Mouse (Mus musculus): ENCODE measurements around the gene Bcl2l1. TPM values are rescaled to one million over a fixed set of nuclear protein-coding genes. Genes with fewer than 3 reads are reported as not detected.

Bcl2l1 gene
- total RNA-seq (2014; rRNA removed) (14.9 and 16.1 TPM in 2 replicates), polyA plus RNA-seq (2012; rRNA removed) (30.4 and 33.8 TPM in 2 replicates)

- Histone ChIP-seq H3K4me1 (ENCODE audit: control insufficient read depth, insufficient read depth, low read length) (peaks cover 19% of the 10 kb centered on the region), H3K4me3 (ENCODE audit: insufficient read depth, low read depth, low read length) (peak within 1 kb of the TSS; percentile 84), H3K9ac (ENCODE audit: low read depth, low read length) (peak within 1 kb of the TSS; percentile 85), H3K79me2 (ENCODE audit: control insufficient read depth, insufficient read depth, low read length) (peaks cover 9% of the 10 kb centered on the region; the same call in 1 of the 2 replicates), H3K27me3 (ENCODE audit: control insufficient read depth, insufficient read depth, low read length) (no peaks in the 10 kb centered on the region), H3K27ac (replicated peaks; ENCODE audit: insufficient read depth, low read depth, low read length) (peak within 1 kb of the TSS; percentile 95), H3K36me3 (ENCODE audit: control insufficient read depth, insufficient read depth, low read length) (no peaks in the 10 kb centered on the region)
- 2% methylated on average over 74 of the region's 74 CpGs for WGBS
- peak; percentile 84 for DNase-seq (ENCODE audit: extremely low read depth, low read depth, low spot score)
- TF ChIP-seq CTCF (IDR thresholded peaks at IDR 0.05; ENCODE audit: low read depth, low read length) (peak; percentile 98), POLR2A (IDR thresholded peaks at IDR 0.05; ENCODE audit: extremely low read depth, insufficient read depth, low read length) (no peak)
These were observed at the start of gene Bcl2l1 for GRCm38 (mm10) chr2:152831019-152831878. Gene Bcl2l1 (minus strand): TSS chr2:152831728.

- no peaks in the 10 kb centered on the region for H3K36me3 ChIP-seq (ENCODE audit: control insufficient read depth, insufficient read depth, low read length)
These were observed 49.4 kb upstream of the Bcl2l1 start for GRCm38 (mm10) chr2:152880898-152881297.

GRCm38 (mm10) chr2:152878239-152878638, 46.7 kb upstream of the Bcl2l1 start:
- no peaks in the 10 kb centered on the region for H3K79me2 ChIP-seq (ENCODE audit: control insufficient read depth, insufficient read depth, low read length)
- no peak for TF ChIP-seq CTCF (IDR thresholded peaks at IDR 0.05; ENCODE audit: low read depth, low read length)
- TF ChIP-seq POLR2A (IDR thresholded peaks at IDR 0.05; ENCODE audit: extremely low read depth, insufficient read depth, low read length), result no peak
- H3K4me3 ChIP-seq (ENCODE audit: insufficient read depth, low read depth, low read length), result no peak overlapping the region
- 96% methylated on average over 3 of the region's 3 CpGs for WGBS
- no peak for DNase-seq (ENCODE audit: extremely low read depth, low read depth, low spot score)
- H3K27me3 ChIP-seq (ENCODE audit: control insufficient read depth, insufficient read depth, low read length), result no peaks in the 10 kb centered on the region
- no peaks in the 10 kb centered on the region for H3K36me3 ChIP-seq (ENCODE audit: control insufficient read depth, insufficient read depth, low read length)
- H3K27ac ChIP-seq (replicated peaks; ENCODE audit: insufficient read depth, low read depth, low read length), result no peak overlapping the region
- no peaks in the 10 kb centered on the region for H3K4me1 ChIP-seq (ENCODE audit: control insufficient read depth, insufficient read depth, low read length)
- H3K9ac ChIP-seq (ENCODE audit: low read depth, low read length), result no peak overlapping the region

More at GRCm38 (mm10) chr2:152880898-152881297, 49.4 kb upstream of the Bcl2l1 start:
- Histone ChIP-seq H3K4me3 (ENCODE audit: insufficient read depth, low read depth, low read length) (no peak overlapping the region), H3K79me2 (ENCODE audit: control insufficient read depth, insufficient read depth, low read length) (no peaks in the 10 kb centered on the region), H3K27ac (replicated peaks; ENCODE audit: insufficient read depth, low read depth, low read length) (no peak overlapping the region), H3K4me1 (ENCODE audit: control insufficient read depth, insufficient read depth, low read length) (no peaks in the 10 kb centered on the region), H3K27me3 (ENCODE audit: control insufficient read depth, insufficient read depth, low read length) (no peaks in the 10 kb centered on the region), H3K9ac (ENCODE audit: low read depth, low read length) (no peak overlapping the region)
- TF ChIP-seq POLR2A (IDR thresholded peaks at IDR 0.05; ENCODE audit: extremely low read depth, insufficient read depth, low read length) (no peak), CTCF (IDR thresholded peaks at IDR 0.05; ENCODE audit: low read depth, low read length) (no peak)
- no peak for DNase-seq (ENCODE audit: extremely low read depth, low read depth, low spot score)
- WGBS, result 90% methylated on average over 13 of the region's 13 CpGs

- Histone ChIP-seq H3K36me3 (ENCODE audit: control insufficient read depth, insufficient read depth, low read length) (no peaks in the 10 kb centered on the region), H3K27ac (replicated peaks; ENCODE audit: insufficient read depth, low read depth, low read length) (no peak overlapping the region), H3K27me3 (ENCODE audit: control insufficient read depth, insufficient read depth, low read length) (no peaks in the 10 kb centered on the region), H3K4me3 (ENCODE audit: insufficient read depth, low read depth, low read length) (no peak overlapping the region), H3K79me2 (ENCODE audit: control insufficient read depth, insufficient read depth, low read length) (no peaks in the 10 kb centered on the region), H3K9ac (ENCODE audit: low read depth, low read length) (no peak overlapping the region), H3K4me1 (ENCODE audit: control insufficient read depth, insufficient read depth, low read length) (no peaks in the 10 kb centered on the region)
- no peak for TF ChIP-seq POLR2A (IDR thresholded peaks at IDR 0.05; ENCODE audit: extremely low read depth, insufficient read depth, low read length)
- no peak for TF ChIP-seq CTCF (IDR thresholded peaks at IDR 0.05; ENCODE audit: low read depth, low read length)
- WGBS, result 96% methylated on average over 6 of the region's 6 CpGs
- DNase-seq (ENCODE audit: extremely low read depth, low read depth, low spot score), result no peak
These were observed 31.8 kb upstream of the Bcl2l1 start for GRCm38 (mm10) chr2:152863346-152863745.

GRCm38 (mm10) chr2:152862638-152863037, 31.1 kb upstream of the Bcl2l1 start:
- TF ChIP-seq CTCF (IDR thresholded peaks at IDR 0.05; ENCODE audit: low read depth, low read length) (no peak), POLR2A (IDR thresholded peaks at IDR 0.05; ENCODE audit: extremely low read depth, insufficient read depth, low read length) (no peak)
- no peaks in the 10 kb centered on the region for H3K36me3 ChIP-seq (ENCODE audit: control insufficient read depth, insufficient read depth, low read length)
- H3K27ac ChIP-seq (replicated peaks; ENCODE audit: insufficient read depth, low read depth, low read length), result no peak overlapping the region
- H3K4me1 ChIP-seq (ENCODE audit: control insufficient read depth, insufficient read depth, low read length), result no peaks in the 10 kb centered on the region
- H3K9ac ChIP-seq (ENCODE audit: low read depth, low read length), result no peak overlapping the region
- 93% methylated on average over 3 of the region's 3 CpGs for WGBS
- H3K27me3 ChIP-seq (ENCODE audit: control insufficient read depth, insufficient read depth, low read length), result no peaks in the 10 kb centered on the region
- H3K4me3 ChIP-seq (ENCODE audit: insufficient read depth, low read depth, low read length), result no peak overlapping the region
- DNase-seq (ENCODE audit: extremely low read depth, low read depth, low spot score), result no peak
- H3K79me2 ChIP-seq (ENCODE audit: control insufficient read depth, insufficient read depth, low read length), result no peaks in the 10 kb centered on the region

- no peaks in the 10 kb centered on the region for H3K79me2 ChIP-seq (ENCODE audit: control insufficient read depth, insufficient read depth, low read length)
- H3K4me3 ChIP-seq (ENCODE audit: insufficient read depth, low read depth, low read length), result no peak overlapping the region
- no peaks in the 10 kb centered on the region for H3K27me3 ChIP-seq (ENCODE audit: control insufficient read depth, insufficient read depth, low read length)
- WGBS, result 85% methylated on average over 1 of the region's 1 CpGs
- no peak overlapping the region for H3K27ac ChIP-seq (replicated peaks; ENCODE audit: insufficient read depth, low read depth, low read length)
- H3K9ac ChIP-seq (ENCODE audit: low read depth, low read length), result no peak overlapping the region
- DNase-seq (ENCODE audit: extremely low read depth, low read depth, low spot score), result no peak
- no peaks in the 10 kb centered on the region for H3K4me1 ChIP-seq (ENCODE audit: control insufficient read depth, insufficient read depth, low read length)
- TF ChIP-seq POLR2A (IDR thresholded peaks at IDR 0.05; ENCODE audit: extremely low read depth, insufficient read depth, low read length), result no peak
- H3K36me3 ChIP-seq (ENCODE audit: control insufficient read depth, insufficient read depth, low read length), result no peaks in the 10 kb centered on the region
These were observed 30.4 kb upstream of the Bcl2l1 start for GRCm38 (mm10) chr2:152861891-152862290.
